Mouse (Mus musculus) stomach, embryonic 16.5 days (tissue): Measurements from ENCODE around the gene Phc2. TPM values are rescaled to one million over a fixed set of nuclear protein-coding genes. Genes with fewer than 3 reads are reported as not detected.
"Not testable (repeated sequence)": the region's sequence is repeated elsewhere in the genome, so short reads cannot be mapped to it uniquely, and the experiment has no call there.

Experiments
- ATAC-seq: fragments of 200-750 bp; cut with Nextera tagmentation; 2 replicates; pipeline ENCODE4 v1.8.0; 2017; ENCODE audit warnings: moderate number of reproducible peaks, moderate TSS enrichment; ENCODE audit not compliant: insufficient read depth, low FRiP score
- H3K27ac ChIP-seq: fragments of 300-500 bp; sonication (generic); 2 replicates; pipeline ENCODE4 v1.5.1; 2014; ENCODE audit warnings: low read length
- H3K27me3 ChIP-seq: fragments of 300-500 bp; sonication (generic); 2 replicates; pipeline ENCODE4 v1.6.1; 2014; ENCODE audit warnings: low read length, control low read depth, mixed read lengths; ENCODE audit not compliant: control insufficient read depth, insufficient read depth
- H3K36me3 ChIP-seq: fragments of 300-500 bp; sonication (generic); 2 replicates; pipeline ENCODE4 v1.6.1; 2014; ENCODE audit warnings: low read length; ENCODE audit not compliant: control insufficient read depth, insufficient read depth
- H3K4me1 ChIP-seq: fragments of 300-500 bp; sonication (generic); 2 replicates; pipeline ENCODE4 v1.6.1; 2014; ENCODE audit warnings: low read length, control low read depth, mixed read lengths; ENCODE audit not compliant: control insufficient read depth, insufficient read depth
- H3K4me2 ChIP-seq: fragments of 300-500 bp; sonication (generic); 2 replicates; pipeline ENCODE4 v1.6.1; 2014; ENCODE audit warnings: low read depth, low read length, mixed read lengths
- H3K4me3 ChIP-seq: fragments of 300-500 bp; sonication (generic); replicated peaks from 2 replicates; pipeline ENCODE4 v1.5.1; 2014; ENCODE audit warnings: mild to moderate bottlenecking, low read length
- H3K9ac ChIP-seq: fragments of 300-500 bp; sonication (generic); 2 replicates; pipeline ENCODE4 v1.6.1; 2014; ENCODE audit warnings: low read length
- H3K9me3 ChIP-seq: fragments of 300-500 bp; sonication (generic); replicated peaks from 2 replicates; pipeline ENCODE4 v1.6.1; 2016; ENCODE audit warnings: low read length, control low read depth; ENCODE audit not compliant: control insufficient read depth
- WGBS: fragments of 180-500 bp; shearing (Covaris S2); extraction: QIAGEN DNeasy Blood & Tissue Kit; methylation state at CpG from one replicate; pipeline ENCODE4 v1.1.7; 2014; 5-methylcytosine and 5-hydroxymethylcytosine counted together
- polyA plus RNA-seq: library from polyadenylated mRNA; unstranded; fragments of >200 nt; fragmentation: Nextera tagmentation; extraction: Ambion mirVana; gene quantifications from 2 replicates; pipeline ENCODE4 v1.2.1, GENCODE M21; 2015

Gene Phc2
- polyA plus RNA-seq, result 12.7 TPM in 2 replicates

- Histone ChIP-seq H3K4me1 (peaks cover 19% of the 10 kb centered on the region), H3K27ac (peak within 1 kb of the TSS; percentile 60), H3K4me3 (peak within 1 kb of the TSS; percentile 71), H3K36me3 (no peaks in the 10 kb centered on the region), H3K9me3 (no peaks in the 10 kb centered on the region), H3K9ac (peak within 1 kb of the TSS; percentile 84), H3K4me2 (peak within 1 kb of the TSS; percentile 96), H3K27me3 (no peaks in the 10 kb centered on the region)
- peak; percentile 97 for ATAC-seq
- under 1% methylated on average over 85 of the region's 85 CpGs for WGBS
These were observed at the start of gene Phc2 for GRCm38 (mm10) chr4:128654505-128655381. Gene Phc2 (plus strand): TSS chr4:128654702.

DNA sequence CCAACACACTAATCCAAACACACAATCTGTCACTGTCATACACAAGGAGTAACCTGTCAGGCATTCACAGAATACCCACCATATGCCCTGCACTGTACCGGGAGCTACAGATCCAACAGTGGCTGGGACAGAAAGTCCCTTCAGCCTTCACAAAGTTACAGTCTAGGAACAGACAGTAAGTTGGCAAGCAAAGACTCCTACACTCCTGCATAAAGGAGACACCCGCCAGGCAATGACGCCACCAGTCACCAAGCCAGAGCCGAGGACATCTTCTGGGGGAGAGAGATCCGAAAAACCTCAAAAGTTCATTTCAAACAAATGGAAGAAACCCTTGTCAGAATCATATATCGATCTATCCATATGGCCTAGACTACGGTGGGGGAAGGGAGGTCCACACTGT lies 47.9 kb upstream of the Phc2 start:
- 92% methylated on average over 7 of the region's 7 CpGs for WGBS
- H3K4me2 ChIP-seq, result no peak overlapping the region
- ATAC-seq, result no peak
- no peak overlapping the region for H3K9ac ChIP-seq
- H3K4me3 ChIP-seq, result no peak overlapping the region
- H3K4me1 ChIP-seq, result peaks cover 4% of the 10 kb centered on the region
- no peak overlapping the region for H3K27ac ChIP-seq
- no peaks in the 10 kb centered on the region for H3K9me3 ChIP-seq
- H3K27me3 ChIP-seq, result no peaks in the 10 kb centered on the region
- H3K36me3 ChIP-seq, result no peaks in the 10 kb centered on the region

- ATAC-seq, result no peak
These were observed 46.8 kb upstream of the Phc2 start for GRCm38 (mm10) chr4:128607661-128608060.

GRCm38 (mm10) chr4:128609276-128609924 lies 45.1 kb upstream of the Phc2 start:
- ATAC-seq, result no peak
- 6% methylated on average over 27 of the region's 27 CpGs for WGBS
- H3K27ac ChIP-seq, result no peak overlapping the region

More at GRCm38 (mm10) chr4:128607661-128608060, 46.8 kb upstream of the Phc2 start:
- no peak overlapping the region for H3K27ac ChIP-seq
- H3K4me3 ChIP-seq, result no peak overlapping the region
- 83% methylated on average over 11 of the region's 11 CpGs for WGBS
- no peak overlapping the region for H3K4me2 ChIP-seq
- no peak overlapping the region for H3K9ac ChIP-seq
- no peaks in the 10 kb centered on the region for H3K36me3 ChIP-seq
- no peaks in the 10 kb centered on the region for H3K27me3 ChIP-seq
- peaks cover 4% of the 10 kb centered on the region for H3K4me1 ChIP-seq
- H3K9me3 ChIP-seq, result no peaks in the 10 kb centered on the region

GRCm38 (mm10) chr4:128609925-128610402 lies 44.5 kb upstream of the Phc2 start, which contains the start of gene Zscan20:
Gene Zscan20 (minus strand): TSS chr4:128610098.
- Histone ChIP-seq H3K4me1 (peaks cover 6% of the 10 kb centered on the region), H3K4me3 (peak within 1 kb of the TSS; percentile 63), H3K9ac (peak within 1 kb of the TSS; percentile 72), H3K4me2 (peak within 1 kb of the TSS; percentile 73), H3K36me3 (no peaks in the 10 kb centered on the region), H3K27me3 (no peaks in the 10 kb centered on the region), H3K9me3 (no peaks in the 10 kb centered on the region), H3K27ac (peak within 1 kb of the TSS; percentile 4; the same call in 1 of the 2 replicates)
- peak; percentile 96 for ATAC-seq
- under 1% methylated on average over 24 of the region's 24 CpGs for WGBS

More at GRCm38 (mm10) chr4:128609276-128609924, 45.1 kb upstream of the Phc2 start:
- H3K4me3 ChIP-seq, result peak overlapping the region; percentile 63
- peaks cover 6% of the 10 kb centered on the region for H3K4me1 ChIP-seq
- no peaks in the 10 kb centered on the region for H3K27me3 ChIP-seq
- no peaks in the 10 kb centered on the region for H3K36me3 ChIP-seq
- H3K9ac ChIP-seq, result peak overlapping the region; percentile 72
- H3K4me2 ChIP-seq, result peak overlapping the region; percentile 73
- H3K9me3 ChIP-seq, result no peaks in the 10 kb centered on the region

DNA sequence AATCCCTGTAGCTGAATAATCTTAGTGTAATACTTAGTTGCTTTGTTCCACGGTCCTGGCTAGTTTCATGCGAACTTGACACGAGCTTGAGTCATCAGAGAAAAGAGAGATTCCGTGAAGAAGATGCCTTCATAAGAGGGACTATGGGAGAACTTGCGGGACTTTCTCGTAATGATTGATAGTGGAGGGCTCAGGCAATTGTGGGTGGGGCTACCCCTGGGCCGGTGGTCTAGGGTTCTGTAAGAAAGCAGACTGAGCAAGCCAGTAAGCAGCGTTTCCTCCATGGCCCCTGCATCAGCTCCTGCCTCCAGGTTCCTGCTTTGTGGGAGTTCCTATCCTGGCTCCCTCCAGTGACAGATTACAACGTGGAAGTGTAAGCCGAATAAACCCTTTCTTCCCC lies 43.8 kb upstream of the Phc2 start:
- Histone ChIP-seq H3K36me3 (no peaks in the 10 kb centered on the region), H3K9ac (0 out of 2 replicates have a peak overlapping the region, but pooled peaks have one; percentile 4), H3K27me3 (no peaks in the 10 kb centered on the region), H3K9me3 (no peaks in the 10 kb centered on the region), H3K4me3 (peak overlapping the region; percentile 63), H3K4me2 (peak overlapping the region; percentile 73), H3K4me1 (peaks cover 6% of the 10 kb centered on the region), H3K27ac (peak overlapping the region; percentile 4; the same call in 1 of the 2 replicates)
- ATAC-seq, result no peak
- WGBS, result 13% methylated on average over 10 of the region's 10 CpGs

- H3K4me3 ChIP-seq, H3K9ac ChIP-seq, H3K4me2 ChIP-seq, H3K9me3 ChIP-seq, H3K27ac ChIP-seq, H3K36me3 ChIP-seq, H3K4me1 ChIP-seq, H3K27me3 ChIP-seq, ATAC-seq: not testable (repeated sequence)
- 64% methylated on average over 3 of the region's 3 CpGs for WGBS
These were observed 42.8 kb upstream of the Phc2 start for GRCm38 (mm10) chr4:128611726-128612125.

- Histone ChIP-seq H3K27ac (no peak overlapping the region), H3K36me3 (no peaks in the 10 kb centered on the region), H3K4me1 (peaks cover 11% of the 10 kb centered on the region), H3K9ac (no peak overlapping the region), H3K9me3 (no peaks in the 10 kb centered on the region), H3K27me3 (no peaks in the 10 kb centered on the region), H3K4me3 (no peak overlapping the region), H3K4me2 (no peak overlapping the region)
- WGBS, result 21% methylated on average over 8 of the region's 8 CpGs
- ATAC-seq, result no peak
These were observed 41.2 kb upstream of the Phc2 start for GRCm38 (mm10) chr4:128613326-128613725.

DNA sequence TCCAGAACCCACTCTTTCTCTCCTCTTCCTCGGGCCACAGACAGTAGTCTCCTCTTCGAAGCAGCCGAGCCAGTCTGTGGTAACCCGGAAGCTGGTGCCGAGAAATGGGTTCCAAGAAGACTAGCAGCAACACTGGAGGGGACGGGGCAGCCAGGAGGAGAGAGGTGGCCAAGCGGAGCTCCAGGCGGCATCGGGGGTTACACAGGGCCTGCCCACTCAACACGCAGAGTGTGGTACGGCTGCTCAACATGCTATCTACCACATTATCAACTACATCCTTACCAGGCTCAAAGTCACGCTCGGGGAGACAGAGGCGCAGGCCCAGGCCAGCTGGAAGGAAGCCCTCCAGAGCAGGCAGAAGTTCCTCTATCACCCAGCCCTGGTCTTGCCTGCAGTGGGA lies 38.7 kb upstream of the Phc2 start:
- Histone ChIP-seq H3K36me3 (no peaks in the 10 kb centered on the region), H3K9ac (no peak overlapping the region), H3K4me2 (no peak overlapping the region), H3K4me3 (no peak overlapping the region), H3K27me3 (no peaks in the 10 kb centered on the region), H3K9me3 (no peaks in the 10 kb centered on the region), H3K4me1 (peaks cover 11% of the 10 kb centered on the region; the same call in 1 of the 2 replicates), H3K27ac (no peak overlapping the region)
- WGBS, result 92% methylated on average over 14 of the region's 14 CpGs
- no peak for ATAC-seq
